Mouse (Mus musculus) limb, embryonic 15.5 days (tissue): ENCODE data around the gene Gpr137. TPM values are rescaled to one million over a fixed set of nuclear protein-coding genes. Genes with fewer than 3 reads are reported as not detected.
"Not testable (repeated sequence)": the region's sequence is repeated elsewhere in the genome, so short reads cannot be mapped to it uniquely, and the experiment has no call there.

ENCODE experiments used
- ATAC-seq: fragments of 200-750 bp; cut with Nextera tagmentation; 2 replicates; pipeline ENCODE4 v1.8.0; 2017; ENCODE audit warnings: low read depth, moderate TSS enrichment; ENCODE audit not compliant: insufficient number of reproducible peaks, low FRiP score, low TSS enrichment
- H3K27ac ChIP-seq: fragments of 300-500 bp; sonication (generic); 2 replicates; pipeline ENCODE4 v1.5.1; 2015; ENCODE audit warnings: moderate library complexity, mild to moderate bottlenecking, inconsistent platforms
- H3K27me3 ChIP-seq: fragments of 300-500 bp; sonication (generic); 2 replicates; pipeline ENCODE4 v1.6.1; 2015; ENCODE audit warnings: inconsistent platforms
- H3K36me3 ChIP-seq: fragments of 300-500 bp; sonication (generic); 2 replicates; pipeline ENCODE4 v1.6.1; 2015; ENCODE audit warnings: inconsistent platforms
- H3K4me1 ChIP-seq: fragments of 300-500 bp; sonication (generic); 2 replicates; pipeline ENCODE4 v1.6.1; 2015; ENCODE audit warnings: inconsistent platforms
- H3K4me2 ChIP-seq: fragments of 300-500 bp; sonication (generic); 2 replicates; pipeline ENCODE4 v1.6.1; 2015; ENCODE audit warnings: mild to moderate bottlenecking, inconsistent platforms
- H3K4me3 ChIP-seq: fragments of 300-500 bp; sonication (generic); 2 replicates; pipeline ENCODE4 v1.5.1; 2015; ENCODE audit warnings: mild to moderate bottlenecking, inconsistent platforms
- H3K9ac ChIP-seq: fragments of 300-500 bp; sonication (generic); 2 replicates; pipeline ENCODE4 v1.6.1; 2015; ENCODE audit warnings: inconsistent platforms
- H3K9me3 ChIP-seq: fragments of 300-500 bp; sonication (generic); 2 replicates; pipeline ENCODE4 v1.6.1; 2016; ENCODE audit warnings: inconsistent platforms
- WGBS: fragments of 180-500 bp; shearing (Covaris S2); methylation state at CpG from one replicate; pipeline ENCODE4 v1.1.7; 2015; 5-methylcytosine and 5-hydroxymethylcytosine counted together
- polyA plus RNA-seq: library from polyadenylated mRNA; unstranded; fragments of >200 nt; fragmentation: Nextera tagmentation; extraction: Ambion mirVana; gene quantifications from 2 replicates; pipeline ENCODE4 v1.2.1, GENCODE M21; 2015

Gene Gpr137
- 35.2 and 38.9 TPM in 2 replicates for polyA plus RNA-seq

- Histone ChIP-seq H3K27me3 (no peaks in the 10 kb centered on the region), H3K4me2 (peak within 1 kb of the TSS; percentile 96), H3K9ac (peak within 1 kb of the TSS; percentile 97), H3K27ac (peak within 1 kb of the TSS; percentile 97), H3K4me1 (peaks cover 26% of the 10 kb centered on the region), H3K4me3 (peak within 1 kb of the TSS; percentile 91), H3K36me3 (peaks cover 17% of the 10 kb centered on the region; the same call in 1 of the 2 replicates), H3K9me3 (no peaks in the 10 kb centered on the region)
- ATAC-seq: peak; percentile 85
- under 1% methylated on average over 27 of the region's 27 CpGs for WGBS
These were observed at the start of gene Gpr137 for GRCm38 (mm10) chr19:6942249-6942691. TSS of gene Gpr137 (minus strand) at chr19:6942480.

- H3K27me3 ChIP-seq: not testable (repeated sequence)
- WGBS: 90% methylated on average over 6 of the region's 6 CpGs
These were observed 48.9 kb upstream of the Gpr137 start for GRCm38 (mm10) chr19:6991166-6991565.

GRCm38 (mm10) chr19:6990712-6991111 lies 48.4 kb upstream of the Gpr137 start:
- H3K27ac ChIP-seq: no peak overlapping the region
- H3K4me1 ChIP-seq: peaks cover 53% of the 10 kb centered on the region
- no peak overlapping the region for H3K4me2 ChIP-seq
- no peak overlapping the region for H3K4me3 ChIP-seq
- H3K9me3 ChIP-seq: no peaks in the 10 kb centered on the region
- no peak overlapping the region for H3K9ac ChIP-seq
- peaks cover 2% of the 10 kb centered on the region; the same call in 1 of the 2 replicates for H3K36me3 ChIP-seq
- H3K27me3 ChIP-seq: no peaks in the 10 kb centered on the region
- 75% methylated on average over 6 of the region's 6 CpGs for WGBS
- no peak for ATAC-seq

More at GRCm38 (mm10) chr19:6991166-6991565, 48.9 kb upstream of the Gpr137 start:
- not testable (repeated sequence) for H3K27ac ChIP-seq, H3K9me3 ChIP-seq, H3K4me3 ChIP-seq, H3K9ac ChIP-seq, H3K36me3 ChIP-seq, ATAC-seq
- Histone ChIP-seq H3K4me1 (peaks cover 49% of the 10 kb centered on the region), H3K4me2 (peak overlapping the region; percentile 95; the same call in 1 of the 2 replicates)

- H3K36me3 ChIP-seq: peaks cover 14% of the 10 kb centered on the region
- H3K4me2 ChIP-seq: no peak overlapping the region
- no peak for ATAC-seq
- no peaks in the 10 kb centered on the region for H3K27me3 ChIP-seq
- no peak overlapping the region for H3K4me3 ChIP-seq
- no peak overlapping the region for H3K27ac ChIP-seq
- no peak overlapping the region for H3K9ac ChIP-seq
- H3K9me3 ChIP-seq: no peaks in the 10 kb centered on the region
- peaks cover 40% of the 10 kb centered on the region for H3K4me1 ChIP-seq
- WGBS: 91% methylated on average over 8 of the region's 8 CpGs
These were observed 47.0 kb upstream of the Gpr137 start for GRCm38 (mm10) chr19:6989251-6989650.

- no peaks in the 10 kb centered on the region for H3K27me3 ChIP-seq
- H3K4me1 ChIP-seq: peaks cover 33% of the 10 kb centered on the region
- no peak for ATAC-seq
- H3K4me2 ChIP-seq: peak overlapping the region; percentile 83
- 5% methylated on average over 8 of the region's 8 CpGs for WGBS
- H3K9ac ChIP-seq: peak overlapping the region; percentile 93
- H3K27ac ChIP-seq: peak overlapping the region; percentile 90
- H3K4me3 ChIP-seq: peak overlapping the region; percentile 91
- peaks cover 24% of the 10 kb centered on the region for H3K36me3 ChIP-seq
- H3K9me3 ChIP-seq: no peaks in the 10 kb centered on the region
These were observed 45.6 kb upstream of the Gpr137 start for GRCm38 (mm10) chr19:6987904-6988285.

- Histone ChIP-seq H3K9ac (peak within 1 kb of the TSS; percentile 93), H3K27ac (peak within 1 kb of the TSS; percentile 90), H3K36me3 (peaks cover 30% of the 10 kb centered on the region), H3K4me3 (peak within 1 kb of the TSS; percentile 91), H3K4me1 (peaks cover 30% of the 10 kb centered on the region), H3K9me3 (no peaks in the 10 kb centered on the region), H3K27me3 (no peaks in the 10 kb centered on the region), H3K4me2 (peak within 1 kb of the TSS; percentile 83)
- WGBS: under 1% methylated on average over 70 of the region's 85 CpGs
- peak; percentile 35; the same call in 1 of the 2 replicates for ATAC-seq
These were observed 45.0 kb upstream of the Gpr137 start, which contains the start of gene Vegfb for GRCm38 (mm10) chr19:6987061-6987903. TSS of gene Vegfb (minus strand) at chr19:6987651.

- peak overlapping the region; percentile 90; the same call in 1 of the 2 replicates for H3K27ac ChIP-seq
- 76% methylated on average over 10 of the region's 10 CpGs for WGBS
- peaks cover 26% of the 10 kb centered on the region for H3K4me1 ChIP-seq
- H3K9me3 ChIP-seq: no peaks in the 10 kb centered on the region
- no peaks in the 10 kb centered on the region for H3K27me3 ChIP-seq
- peaks cover 36% of the 10 kb centered on the region for H3K36me3 ChIP-seq
- ATAC-seq: no peak
- H3K9ac ChIP-seq: peak overlapping the region; percentile 93; the same call in 1 of the 2 replicates
- H3K4me3 ChIP-seq: peak overlapping the region; percentile 91
- peak overlapping the region; percentile 83 for H3K4me2 ChIP-seq
These were observed 43.9 kb upstream of the Gpr137 start for GRCm38 (mm10) chr19:6985951-6986708.

GRCm38 (mm10) chr19:6985300-6985699 lies 43.0 kb upstream of the Gpr137 start:
- ATAC-seq: no peak
- no peaks in the 10 kb centered on the region for H3K27me3 ChIP-seq
- H3K4me1 ChIP-seq: peaks cover 30% of the 10 kb centered on the region
- H3K27ac ChIP-seq: no peak overlapping the region
- H3K4me2 ChIP-seq: no peak overlapping the region
- WGBS: 85% methylated on average over 19 of the region's 19 CpGs
- peaks cover 36% of the 10 kb centered on the region for H3K36me3 ChIP-seq
- H3K9me3 ChIP-seq: no peaks in the 10 kb centered on the region
- no peak overlapping the region for H3K9ac ChIP-seq
- no peak overlapping the region for H3K4me3 ChIP-seq

- ATAC-seq: no peak
- H3K9ac ChIP-seq: no peak overlapping the region
- 95% methylated on average over 5 of the region's 5 CpGs for WGBS
- H3K27ac ChIP-seq: no peak overlapping the region
- peaks cover 41% of the 10 kb centered on the region for H3K4me1 ChIP-seq
- no peak overlapping the region for H3K4me2 ChIP-seq
- H3K9me3 ChIP-seq: no peaks in the 10 kb centered on the region
- no peaks in the 10 kb centered on the region for H3K27me3 ChIP-seq
- H3K4me3 ChIP-seq: no peak overlapping the region
- H3K36me3 ChIP-seq: peaks cover 36% of the 10 kb centered on the region
These were observed 41.3 kb upstream of the Gpr137 start for GRCm38 (mm10) chr19:6983621-6984020.

- Histone ChIP-seq H3K27ac (no peak overlapping the region), H3K27me3 (no peaks in the 10 kb centered on the region), H3K4me3 (no peak overlapping the region), H3K4me1 (peaks cover 46% of the 10 kb centered on the region), H3K36me3 (peaks cover 50% of the 10 kb centered on the region), H3K9ac (no peak overlapping the region), H3K9me3 (no peaks in the 10 kb centered on the region), H3K4me2 (peak overlapping the region; percentile 68; the same call in 1 of the 2 replicates)
- no peak for ATAC-seq
- WGBS: 92% methylated on average over 4 of the region's 4 CpGs
These were observed 39.2 kb upstream of the Gpr137 start for GRCm38 (mm10) chr19:6981465-6981864.

GRCm38 (mm10) chr19:6980381-6981093 lies 38.3 kb upstream of the Gpr137 start, which contains the start of gene Fkbp2:
TSS of gene Fkbp2 (minus strand) at chr19:6980501.
- Histone ChIP-seq H3K4me2 (peak within 1 kb of the TSS; percentile 68), H3K9ac (peak within 1 kb of the TSS; percentile 75), H3K4me3 (peak within 1 kb of the TSS; percentile 85), H3K27me3 (no peaks in the 10 kb centered on the region), H3K36me3 (peaks cover 47% of the 10 kb centered on the region), H3K4me1 (peaks cover 48% of the 10 kb centered on the region), H3K9me3 (no peaks in the 10 kb centered on the region), H3K27ac (peak within 1 kb of the TSS; percentile 95)
- ATAC-seq: peak; percentile 90
- WGBS: under 1% methylated on average over 38 of the region's 38 CpGs
